8 mouse cellular contexts compared by ENCODE assay signal in the genomic region with DNA sequence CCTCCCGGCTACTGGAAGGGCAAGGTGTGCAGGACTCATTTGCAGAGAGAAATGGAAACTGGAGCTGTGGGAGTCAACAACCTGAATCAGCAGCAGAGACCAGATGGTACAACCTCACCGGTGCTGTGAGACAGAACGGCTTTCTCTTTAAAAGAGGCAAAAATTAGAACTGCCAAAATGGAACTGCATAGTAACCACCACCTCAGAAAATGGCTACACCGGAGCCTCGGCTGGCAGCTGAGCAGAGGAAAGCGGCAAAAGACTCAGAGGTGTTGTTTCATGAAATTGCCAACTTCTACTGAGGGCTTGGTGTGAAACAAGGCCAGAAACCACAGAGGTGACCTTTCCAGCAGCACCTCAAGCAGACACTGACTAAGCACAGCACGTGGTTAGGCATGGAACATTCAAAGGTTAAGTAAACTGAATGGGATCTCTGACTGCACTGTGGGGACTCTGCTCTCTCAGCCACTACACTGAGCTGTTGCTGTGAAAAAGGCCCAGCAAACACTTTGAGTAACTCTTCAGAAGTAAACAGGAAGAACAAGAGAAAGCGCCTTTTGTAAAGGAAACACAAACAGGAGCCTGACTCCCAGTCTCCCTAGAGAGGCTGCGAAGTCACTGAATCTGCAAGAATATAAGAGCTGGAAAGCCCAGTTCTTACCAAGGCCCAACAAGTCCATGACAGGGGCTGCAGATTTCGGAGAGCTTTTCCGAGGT. TPM values are rescaled to one million over a fixed set of nuclear protein-coding genes. Genes with fewer than 3 reads are reported as not detected.
DNase-seq lines count a peak whose midpoint lies in the region; ATAC-seq and TF ChIP-seq lines count a peak whose summit lies in the region.

No protein-coding gene starts in this region.

- intact Hi-C loops in gastrocnemius, adult 2 months (cut with DNase I): no loop called here

- no peak overlapping the region for H3K4me3 ChIP-seq in gastrocnemius, adult 2 months
- no peak overlapping the region for H3K4me3 ChIP-seq in hindbrain, postnatal 0 days (ENCODE audit: low read length)
- H3K4me3 ChIP-seq in forebrain, embryonic 14.5 days (ENCODE audit: low read depth, low read length): no peak overlapping the region

- no peaks in the 10 kb centered on the region for H3K27me3 ChIP-seq in hindbrain, postnatal 0 days (ENCODE audit: insufficient read depth, low read length)
- H3K27me3 ChIP-seq in forebrain, embryonic 14.5 days (replicated peaks; ENCODE audit: control insufficient read depth, insufficient read depth, low read length): no peaks in the 10 kb centered on the region

- no peak overlapping the region for H3K9ac ChIP-seq in hindbrain, postnatal 0 days (replicated peaks; ENCODE audit: low read length)
- H3K9ac ChIP-seq in forebrain, embryonic 14.5 days (ENCODE audit: low read length): no peak overlapping the region

- TF ChIP-seq CTCF in gastrocnemius, adult 2 months (IDR thresholded peaks at IDR 0.05): no peak
- no peak for TF ChIP-seq CTCF in hindbrain, postnatal 0 days (IDR thresholded peaks at IDR 0.05; ENCODE audit: low read depth)

- 84% methylated on average over 11 of the region's 11 CpGs for WGBS in hindbrain, postnatal 0 days
- WGBS in forebrain, embryonic 14.5 days: 90% methylated on average over 11 of the region's 11 CpGs

- no peak for ATAC-seq in hindbrain, postnatal 0 days
- no peak for ATAC-seq in forebrain, embryonic 14.5 days

- no peaks in the 10 kb centered on the region for H3K9me3 ChIP-seq in hindbrain, postnatal 0 days (ENCODE audit: low read length)
- H3K9me3 ChIP-seq in forebrain, embryonic 14.5 days (replicated peaks; ENCODE audit: control insufficient read depth, low read length): no peaks in the 10 kb centered on the region

- peak overlapping the region; percentile 28; the same call in 1 of the 2 replicates for H3K27ac ChIP-seq in gastrocnemius, adult 2 months
- no peak overlapping the region for H3K27ac ChIP-seq in hindbrain, postnatal 0 days
- H3K27ac ChIP-seq in forebrain, embryonic 14.5 days (ENCODE audit: low read depth, low read length): no peak overlapping the region

- no peak overlapping the region for H3K4me2 ChIP-seq in hindbrain, postnatal 0 days (ENCODE audit: low read depth, low read length)
- H3K4me2 ChIP-seq in forebrain, embryonic 14.5 days (ENCODE audit: low read length): no peak overlapping the region

- DNase-seq in gastrocnemius, adult 2 months: no peak
- no peak for DNase-seq in gastrocnemius, adult 18-20 months (ENCODE audit: low spot score)
- peak; percentile 64 for DNase-seq in 416B (ENCODE audit: low read depth)
- DNase-seq in cerebellum, postnatal 25 days: peak; percentile 58
- DNase-seq in lung, postnatal 25 days (ENCODE audit: low spot score): peak; percentile 50
- no peak for DNase-seq in hindbrain, postnatal 0 days (ENCODE audit: low spot score)
- DNase-seq in forebrain, embryonic 14.5 days (ENCODE audit: low spot score): no peak
- no peak for DNase-seq in Muller cell, postnatal 12 days (ENCODE audit: inconsistent ontology term)

- peaks cover 39% of the 10 kb centered on the region for H3K36me3 ChIP-seq in hindbrain, postnatal 0 days (ENCODE audit: insufficient read depth, low read length)
- H3K36me3 ChIP-seq in forebrain, embryonic 14.5 days (ENCODE audit: control insufficient read depth, insufficient read depth, low read length): peaks cover 42% of the 10 kb centered on the region

- H3K4me1 ChIP-seq in hindbrain, postnatal 0 days (ENCODE audit: insufficient read depth, low read length): no peaks in the 10 kb centered on the region
- no peaks in the 10 kb centered on the region for H3K4me1 ChIP-seq in forebrain, embryonic 14.5 days (ENCODE audit: control insufficient read depth, insufficient read depth, low read length)

RNA-seq across cellular contexts. Expression of a gene that starts 23.4 kb away (rescaled TPM):
- total RNA-seq in gastrocnemius, adult 2 months (2021): under 1 TPM; 0.20 to 0.42 TPM
- total RNA-seq in gastrocnemius, adult 18-20 months (2021): under 1 TPM; 0.53 to 0.66 TPM
- total RNA-seq in hindbrain, postnatal 0 days (2014; rRNA removed): 1.8 and 2.8 TPM in 2 replicates
- 4.5 and 4.8 TPM in 2 replicates for polyA plus RNA-seq in hindbrain, postnatal 0 days (2015; fragmentation: Nextera tagmentation; extraction: Ambion mirVana)
- polyA plus RNA-seq in forebrain, embryonic 14.5 days (2014; fragmentation: Nextera tagmentation; extraction: Ambion mirVana): 5.1 and 5.3 TPM in 2 replicates

RNA-seq across cellular contexts. Expression of a gene that starts 42.2 kb away (rescaled TPM):
- 10 to 100 TPM; 10.8 to 18.2 TPM for total RNA-seq in gastrocnemius, adult 2 months (2021)
- 10 to 100 TPM; 13.5 to 17.3 TPM for total RNA-seq in gastrocnemius, adult 18-20 months (2021)
- 78.4 and 79.8 TPM in 2 replicates for total RNA-seq in hindbrain, postnatal 0 days (2014; rRNA removed)
- polyA plus RNA-seq in hindbrain, postnatal 0 days (2015; fragmentation: Nextera tagmentation; extraction: Ambion mirVana): 37.4 and 42.0 TPM in 2 replicates
- 35.3 and 40.9 TPM in 2 replicates for polyA plus RNA-seq in forebrain, embryonic 14.5 days (2014; fragmentation: Nextera tagmentation; extraction: Ambion mirVana)

RNA-seq across cellular contexts. Expression of a gene that starts 50.1 kb away (rescaled TPM):
- total RNA-seq in gastrocnemius, adult 2 months (2021): under 1 TPM; 0.74 to 0.78 TPM
- total RNA-seq in gastrocnemius, adult 18-20 months (2021): 1 to 10 TPM in 1 of 2 experiments, under 1 TPM in 1; 0.91 to 1.7 TPM
- 7.4 and 8.6 TPM in 2 replicates for total RNA-seq in hindbrain, postnatal 0 days (2014; rRNA removed)
- polyA plus RNA-seq in hindbrain, postnatal 0 days (2015; fragmentation: Nextera tagmentation; extraction: Ambion mirVana): 13.4 and 13.6 TPM in 2 replicates
- 36.5 and 41.4 TPM in 2 replicates for polyA plus RNA-seq in forebrain, embryonic 14.5 days (2014; fragmentation: Nextera tagmentation; extraction: Ambion mirVana)

Comparison
In these comparisons a context has a peak if more than half of its experiments do, and no peak if none do; other contexts are left out.
1. DNase-seq: peak in 416B (single experiment), cerebellum, postnatal 25 days (2 of 2) and lung, postnatal 25 days (single experiment); none in gastrocnemius, adult 2 months (single experiment), gastrocnemius, adult 18-20 months (single experiment), hindbrain, postnatal 0 days (single experiment), forebrain, embryonic 14.5 days (single experiment) and Muller cell, postnatal 12 days (single experiment).